Mouse (Mus musculus) frontal cortex, adult (tissue): ENCODE measurements around the gene Rab3a.

Experiments used
- ATAC-seq: cut with Nextera tagmentation; 2 replicates; pipeline ENCODE4 v1.9.2; 2017; ENCODE audit warnings: mild to moderate bottlenecking, moderate library complexity, mixed read lengths; ENCODE audit not compliant: low TSS enrichment

Gene Rab3a

GRCm38 (mm10) chr8:70801156-70801555 is 46.7 kb downstream of the Rab3a start:
- 0 out of 2 replicates have a peak, but pooled peaks have one; percentile 3 for ATAC-seq

DNA sequence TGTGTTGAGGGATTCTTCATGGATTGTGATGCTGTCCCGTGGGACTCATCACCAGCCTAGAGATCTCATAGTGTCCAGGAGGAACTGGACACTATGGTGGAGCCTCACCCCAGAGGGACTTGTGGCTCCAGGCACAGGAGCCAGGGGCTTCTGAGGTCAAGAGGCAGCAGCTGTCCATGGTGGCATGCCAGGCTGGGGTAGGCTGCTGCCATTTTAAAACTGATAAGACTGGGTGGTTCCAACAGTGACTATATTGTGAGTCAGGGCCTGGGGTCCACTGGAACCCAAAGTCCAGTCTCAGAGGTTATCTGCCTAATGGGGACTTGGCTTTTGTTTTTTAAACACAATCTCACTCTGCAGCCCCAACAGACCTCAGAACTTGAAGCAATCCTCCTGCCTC is 47.4 kb downstream of the Rab3a start:
- no peak for ATAC-seq

- ATAC-seq = no peak
Observed at GRCm38 (mm10) chr8:70802786-70803510, 48.5 kb downstream of the Rab3a start.

DNA sequence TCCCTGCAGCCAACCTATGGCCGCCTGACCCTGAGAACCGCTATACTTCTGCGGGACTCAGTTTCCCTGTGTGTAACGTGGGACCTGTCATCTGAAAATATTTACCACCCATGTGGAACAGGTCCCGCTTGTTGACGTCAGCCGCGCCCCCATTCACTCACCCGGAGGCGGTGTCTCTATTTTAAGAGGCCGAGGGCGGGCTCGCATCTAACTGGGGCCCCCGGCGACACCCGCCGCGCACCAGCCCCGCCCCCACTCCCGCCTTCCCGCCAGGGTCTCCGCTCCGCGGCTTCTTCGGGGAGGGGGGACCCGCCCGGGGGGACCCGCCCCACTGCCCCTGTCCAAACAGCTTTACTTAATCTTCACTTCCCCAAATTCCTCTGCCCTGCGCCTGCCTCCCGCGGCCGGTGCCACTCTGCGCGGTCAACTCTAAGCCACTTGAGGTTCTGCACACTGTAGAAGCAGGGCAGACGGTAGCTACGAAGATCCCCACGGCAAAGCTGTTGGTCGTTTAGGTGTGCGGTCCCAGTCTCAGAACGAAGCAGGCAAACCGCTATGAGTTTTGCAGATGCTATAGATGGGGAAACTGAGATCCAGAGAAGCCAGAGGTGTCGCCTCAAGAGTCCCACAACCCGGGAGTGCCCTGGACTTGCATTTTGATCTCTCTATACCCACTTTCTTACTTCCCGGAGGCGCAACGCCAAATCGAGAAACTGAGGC is 49.4 kb downstream of the Rab3a start:
- peak; percentile 5; the same call in 1 of the 2 replicates for ATAC-seq

DNA sequence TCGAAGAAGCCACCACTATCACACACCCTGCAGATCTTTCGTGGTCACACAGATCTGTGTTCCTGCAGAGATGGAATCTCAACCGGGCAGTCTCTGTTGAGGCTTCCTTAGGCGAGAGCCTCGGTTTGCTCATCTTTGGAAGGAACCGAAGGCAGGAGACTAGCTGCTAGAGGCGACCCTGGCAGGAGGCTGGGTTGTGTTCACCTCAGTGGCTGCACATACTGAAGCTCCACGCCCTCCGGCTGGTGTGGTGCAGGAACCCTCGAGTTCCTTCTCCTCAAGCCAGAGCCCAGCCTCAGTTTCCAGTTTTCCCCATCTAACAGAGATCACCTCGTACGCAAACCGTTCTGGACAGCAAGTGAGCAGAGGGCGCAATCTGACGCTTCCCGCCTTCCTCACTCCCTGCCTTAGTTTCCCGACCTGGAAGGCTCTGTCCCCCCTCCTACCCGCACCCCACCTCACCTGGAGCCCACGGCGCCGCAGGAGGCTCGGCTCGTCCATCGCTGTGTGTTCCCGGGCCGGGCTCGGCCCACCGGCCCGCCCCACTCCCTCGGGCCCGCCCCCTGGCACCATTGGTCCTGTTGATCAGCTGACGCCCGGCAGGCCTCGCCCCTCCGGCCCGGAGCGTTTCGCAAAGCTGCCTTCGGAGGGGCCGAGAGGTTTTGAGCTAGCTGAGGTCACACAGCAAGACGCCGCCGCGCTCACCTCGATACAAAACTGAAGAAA is 50.2 kb downstream of the Rab3a start, which contains the start of gene Mast3:
Gene Mast3 (minus strand): TSS at position 574 of the 726 bp plus-strand sequence.
- peak; percentile 67 for ATAC-seq

- no peak for ATAC-seq
Observed at GRCm38 (mm10) chr8:70806541-70806940, 52.1 kb downstream of the Rab3a start.

GRCm38 (mm10) chr8:70807304-70807703 is 52.8 kb downstream of the Rab3a start:
- ATAC-seq = peak; percentile 26; the same call in 1 of the 2 replicates

GRCm38 (mm10) chr8:70808239-70808638 is 53.8 kb downstream of the Rab3a start, which contains the start of gene Il12rb1:
TSS of gene Il12rb1 (plus strand) at chr8:70808449.
- no peak for ATAC-seq
